Mouse (Mus musculus): ENCODE measurements around the gene Mical2. TPM values are rescaled to one million over a fixed set of nuclear protein-coding genes. Genes with fewer than 3 reads are reported as not detected.

Mical2 gene
- total RNA-seq, 4 experiments from 2014 or later: 370 to 442 (median 419) TPM

GRCm38 (mm10) chr7:112449954-112450700 lies 224.5 kb downstream of the Mical2 start:
- no peak for DNase-seq (ENCODE audit: low spot score in 2 of 2)

- no peak for DNase-seq (ENCODE audit: low spot score in 2 of 2)
These were observed 226.8 kb downstream of the Mical2 start for GRCm38 (mm10) chr7:112452471-112452870.

GRCm38 (mm10) chr7:112453805-112454214 lies 228.2 kb downstream of the Mical2 start:
- no peak for DNase-seq (ENCODE audit: low spot score in 2 of 2)

GRCm38 (mm10) chr7:112454380-112454779 lies 228.7 kb downstream of the Mical2 start:
- DNase-seq (ENCODE audit: low spot score in 2 of 2): no peak

GRCm38 (mm10) chr7:112454951-112455350 lies 229.3 kb downstream of the Mical2 start:
- DNase-seq (ENCODE audit: low spot score in 2 of 2): no peak

- no peak for DNase-seq (ENCODE audit: low spot score in 2 of 2)
These were observed 230.0 kb downstream of the Mical2 start for GRCm38 (mm10) chr7:112455566-112456110.

- no peak for DNase-seq (ENCODE audit: low spot score in 2 of 2)
These were observed 231.7 kb downstream of the Mical2 start for GRCm38 (mm10) chr7:112457373-112457772.

GRCm38 (mm10) chr7:112457920-112458319 lies 232.3 kb downstream of the Mical2 start:
- DNase-seq (ENCODE audit: low spot score in 2 of 2): no peak

GRCm38 (mm10) chr7:112458440-112458839 lies 232.8 kb downstream of the Mical2 start:
- peak in 1 of 2 experiments; percentile 28 for DNase-seq (ENCODE audit: low spot score in 2 of 2)

Other genes with a start within 250 kb of the Mical2 start
- 10 to 100 TPM; 65.5 to 68.1 (median 66.7) TPM for gene Usp47, start 202.4 kb upstream of the Mical2 start, total RNA-seq (2022)
- gene Dkk3, start 66.8 kb upstream of the Mical2 start, total RNA-seq (2022): 100 to 1,000 TPM; 210 to 234 (median 215) TPM
- 10 to 100 TPM; 46.7 to 58.2 (median 53.1) TPM for gene Parva, start 201.6 kb downstream of the Mical2 start, total RNA-seq (2022)